Mouse (Mus musculus) kidney, embryonic 16.5 days (tissue): ENCODE measurements around the gene Cfap43. TPM values are rescaled to one million over a fixed set of nuclear protein-coding genes. Genes with fewer than 3 reads are reported as not detected.

Experiments
- ATAC-seq: fragments of 200-750 bp; cut with Nextera tagmentation; 2 replicates; pipeline ENCODE4 v1.8.0; 2017; ENCODE audit warnings: moderate TSS enrichment; ENCODE audit not compliant: low FRiP score, low TSS enrichment
- H3K27ac ChIP-seq: fragments of 300-500 bp; sonication (generic); 2 replicates; pipeline ENCODE4 v1.5.1; 2014; ENCODE audit warnings: low read length
- H3K27me3 ChIP-seq: fragments of 300-500 bp; sonication (generic); 2 replicates; pipeline ENCODE4 v1.6.1; 2014; ENCODE audit warnings: low read length, control low read depth, mixed read lengths; ENCODE audit not compliant: insufficient read depth
- H3K36me3 ChIP-seq: fragments of 300-500 bp; sonication (generic); 2 replicates; pipeline ENCODE4 v1.6.1; 2014; ENCODE audit warnings: low read length, control low read depth, mixed read lengths; ENCODE audit not compliant: insufficient read depth
- H3K4me1 ChIP-seq: fragments of 300-500 bp; sonication (generic); 2 replicates; pipeline ENCODE4 v1.6.1; 2014; ENCODE audit warnings: low read length, control low read depth, mixed read lengths; ENCODE audit not compliant: insufficient read depth
- H3K4me2 ChIP-seq: fragments of 300-500 bp; sonication (generic); replicated peaks from 2 replicates; pipeline ENCODE4 v1.6.1; 2014; ENCODE audit warnings: low read depth, low read length
- H3K4me3 ChIP-seq: fragments of 300-500 bp; sonication (generic); 2 replicates; pipeline ENCODE4 v1.5.1; 2014; ENCODE audit warnings: mild to moderate bottlenecking, low read length
- H3K9ac ChIP-seq: fragments of 300-500 bp; sonication (generic); replicated peaks from 2 replicates; pipeline ENCODE4 v1.6.1; 2014; ENCODE audit warnings: low read length
- H3K9me3 ChIP-seq: fragments of 300-500 bp; sonication (generic); 2 replicates; pipeline ENCODE4 v1.6.1; 2016; ENCODE audit warnings: low read length, control low read depth
- WGBS: fragments of 180-500 bp; shearing (Covaris S2); extraction: QIAGEN DNeasy Blood & Tissue Kit; methylation state at CpG from one replicate; pipeline ENCODE4 v1.1.7; 2014; 5-methylcytosine and 5-hydroxymethylcytosine counted together
- polyA plus RNA-seq: library from polyadenylated mRNA; unstranded; fragments of >200 nt; fragmentation: Nextera tagmentation; extraction: Ambion mirVana; gene quantifications from 2 replicates; pipeline ENCODE4 v1.2.1, GENCODE M21; 2015

Cfap43 gene
- polyA plus RNA-seq, 1 experiment from 2014 or later = 0.05 TPM

DNA sequence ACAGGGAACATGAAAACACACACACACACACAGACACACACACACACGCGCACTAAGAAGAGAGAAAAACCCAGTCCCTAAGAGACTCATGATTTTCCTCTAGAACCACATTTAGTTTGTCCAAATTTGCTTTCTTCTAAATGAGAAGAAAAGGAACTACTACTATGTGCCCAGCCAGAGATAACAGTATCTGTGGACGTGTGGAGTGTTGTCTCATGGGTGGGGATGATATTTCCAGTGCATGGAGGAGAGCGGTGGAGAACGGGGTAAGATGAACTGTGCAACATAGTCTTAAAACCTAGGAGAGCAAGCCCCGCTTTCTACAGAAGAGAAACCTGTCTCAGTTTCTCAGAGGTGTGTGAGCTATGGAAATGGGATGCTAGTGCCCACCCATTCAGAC, 135.2 kb downstream of the Cfap43 start:
- Histone ChIP-seq H3K27me3 (no peaks in the 10 kb centered on the region), H3K4me1 (no peaks in the 10 kb centered on the region), H3K36me3 (no peaks in the 10 kb centered on the region), H3K9me3 (no peaks in the 10 kb centered on the region), H3K27ac (no peak overlapping the region), H3K9ac (no peak overlapping the region), H3K4me2 (no peak overlapping the region), H3K4me3 (no peak overlapping the region)
- ATAC-seq = no peak
- WGBS = 92% methylated on average over 6 of the region's 6 CpGs

GRCm38 (mm10) chr19:47780972-47781371, 138.1 kb downstream of the Cfap43 start:
- 76% methylated on average over 11 of the region's 11 CpGs for WGBS
- H3K9ac ChIP-seq = no peak overlapping the region
- no peak overlapping the region for H3K4me2 ChIP-seq
- no peak for ATAC-seq
- no peak overlapping the region for H3K27ac ChIP-seq
- H3K4me3 ChIP-seq = no peak overlapping the region
- H3K4me1 ChIP-seq = no peaks in the 10 kb centered on the region
- no peaks in the 10 kb centered on the region for H3K27me3 ChIP-seq
- no peaks in the 10 kb centered on the region for H3K9me3 ChIP-seq
- no peaks in the 10 kb centered on the region for H3K36me3 ChIP-seq

- 91% methylated on average over 7 of the region's 7 CpGs for WGBS
- H3K9me3 ChIP-seq = no peaks in the 10 kb centered on the region
- H3K9ac ChIP-seq = no peak overlapping the region
- H3K4me3 ChIP-seq = no peak overlapping the region
- H3K27me3 ChIP-seq = no peaks in the 10 kb centered on the region
- H3K36me3 ChIP-seq = no peaks in the 10 kb centered on the region
- no peak overlapping the region for H3K4me2 ChIP-seq
- no peak overlapping the region for H3K27ac ChIP-seq
- ATAC-seq = no peak
- no peaks in the 10 kb centered on the region for H3K4me1 ChIP-seq
Observed at GRCm38 (mm10) chr19:47780145-47780544, 138.9 kb downstream of the Cfap43 start.

- ATAC-seq = no peak
- WGBS = 89% methylated on average over 6 of the region's 6 CpGs
Observed at GRCm38 (mm10) chr19:47777847-47778246, 141.2 kb downstream of the Cfap43 start.

GRCm38 (mm10) chr19:47755625-47756024, 163.5 kb downstream of the Cfap43 start:
- no peak overlapping the region for H3K4me3 ChIP-seq
- WGBS = 78% methylated on average over 19 of the region's 19 CpGs
- no peak overlapping the region for H3K4me2 ChIP-seq
- no peak for ATAC-seq
- H3K9ac ChIP-seq = no peak overlapping the region
- H3K4me1 ChIP-seq = no peaks in the 10 kb centered on the region
- no peak overlapping the region for H3K27ac ChIP-seq
- H3K27me3 ChIP-seq = no peaks in the 10 kb centered on the region
- H3K36me3 ChIP-seq = no peaks in the 10 kb centered on the region
- H3K9me3 ChIP-seq = no peaks in the 10 kb centered on the region

More at GRCm38 (mm10) chr19:47777847-47778246, 141.2 kb downstream of the Cfap43 start:
- Histone ChIP-seq H3K27me3 (no peaks in the 10 kb centered on the region), H3K9ac (no peak overlapping the region), H3K27ac (no peak overlapping the region), H3K4me1 (no peaks in the 10 kb centered on the region), H3K4me2 (no peak overlapping the region), H3K9me3 (no peaks in the 10 kb centered on the region), H3K36me3 (no peaks in the 10 kb centered on the region), H3K4me3 (no peak overlapping the region)

DNA sequence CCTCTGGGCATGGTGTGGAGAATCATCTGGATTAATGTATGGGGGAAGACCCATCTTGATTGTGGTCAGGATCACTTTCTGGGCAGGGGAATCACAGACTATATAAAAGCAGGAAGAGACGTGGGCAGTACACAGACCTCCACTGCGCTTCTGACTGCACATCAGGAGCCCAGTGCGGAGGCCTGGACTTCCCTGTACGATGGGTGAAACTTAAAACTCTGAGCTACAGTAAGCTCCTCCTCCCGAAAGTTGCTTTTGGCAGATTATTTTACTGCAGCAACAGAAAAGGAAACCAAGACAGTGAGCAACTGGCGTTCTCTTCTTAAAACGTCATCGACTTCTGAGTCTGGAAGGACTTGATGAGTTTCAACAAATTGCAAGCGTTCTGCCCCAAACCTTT, 164.2 kb downstream of the Cfap43 start:
- no peaks in the 10 kb centered on the region for H3K9me3 ChIP-seq
- no peaks in the 10 kb centered on the region for H3K27me3 ChIP-seq
- H3K9ac ChIP-seq = no peak overlapping the region
- no peak overlapping the region for H3K27ac ChIP-seq
- H3K4me1 ChIP-seq = no peaks in the 10 kb centered on the region
- 62% methylated on average over 9 of the region's 9 CpGs for WGBS
- no peak overlapping the region for H3K4me3 ChIP-seq
- no peak overlapping the region for H3K4me2 ChIP-seq
- H3K36me3 ChIP-seq = no peaks in the 10 kb centered on the region
- ATAC-seq = no peak

GRCm38 (mm10) chr19:47753921-47754320, 165.2 kb downstream of the Cfap43 start:
- H3K4me3 ChIP-seq = no peak overlapping the region
- H3K27ac ChIP-seq = no peak overlapping the region
- no peak overlapping the region for H3K9ac ChIP-seq
- no peak overlapping the region for H3K4me2 ChIP-seq
- H3K27me3 ChIP-seq = no peaks in the 10 kb centered on the region
- H3K9me3 ChIP-seq = no peaks in the 10 kb centered on the region
- H3K4me1 ChIP-seq = no peaks in the 10 kb centered on the region
- no peak for ATAC-seq
- WGBS = 89% methylated on average over 4 of the region's 4 CpGs
- no peaks in the 10 kb centered on the region for H3K36me3 ChIP-seq

GRCm38 (mm10) chr19:47752456-47752855, 166.6 kb downstream of the Cfap43 start:
- no peak overlapping the region for H3K9ac ChIP-seq
- no peaks in the 10 kb centered on the region for H3K36me3 ChIP-seq
- no peaks in the 10 kb centered on the region for H3K4me1 ChIP-seq
- H3K4me2 ChIP-seq = no peak overlapping the region
- no peak for ATAC-seq
- no peak overlapping the region for H3K27ac ChIP-seq
- no peak overlapping the region for H3K4me3 ChIP-seq
- 86% methylated on average over 9 of the region's 9 CpGs for WGBS
- H3K9me3 ChIP-seq = no peaks in the 10 kb centered on the region
- H3K27me3 ChIP-seq = no peaks in the 10 kb centered on the region

DNA sequence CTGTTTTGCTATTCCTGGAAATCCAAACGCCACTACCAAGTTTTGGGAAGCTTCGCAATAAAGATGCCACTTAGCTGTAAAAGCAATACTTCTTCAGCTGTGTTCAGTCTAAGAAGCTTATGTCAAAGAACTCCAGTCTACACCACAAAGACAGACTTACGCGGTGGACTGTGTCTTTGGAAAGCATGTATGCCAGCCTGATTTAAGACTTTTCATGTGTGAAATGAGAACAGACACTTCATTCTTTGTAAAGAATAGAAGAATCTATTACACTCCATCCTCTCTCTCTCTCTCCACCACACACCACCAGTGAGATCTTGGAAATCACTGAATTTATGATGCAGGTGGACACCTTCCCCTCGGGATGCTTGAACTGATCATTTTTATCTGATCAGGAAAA, 168.7 kb downstream of the Cfap43 start:
- Histone ChIP-seq H3K36me3 (no peaks in the 10 kb centered on the region), H3K9me3 (no peaks in the 10 kb centered on the region), H3K27me3 (no peaks in the 10 kb centered on the region), H3K4me1 (no peaks in the 10 kb centered on the region), H3K4me3 (no peak overlapping the region), H3K4me2 (no peak overlapping the region), H3K27ac (no peak overlapping the region), H3K9ac (no peak overlapping the region)
- WGBS = 47% methylated on average over 5 of the region's 5 CpGs
- no peak for ATAC-seq

DNA sequence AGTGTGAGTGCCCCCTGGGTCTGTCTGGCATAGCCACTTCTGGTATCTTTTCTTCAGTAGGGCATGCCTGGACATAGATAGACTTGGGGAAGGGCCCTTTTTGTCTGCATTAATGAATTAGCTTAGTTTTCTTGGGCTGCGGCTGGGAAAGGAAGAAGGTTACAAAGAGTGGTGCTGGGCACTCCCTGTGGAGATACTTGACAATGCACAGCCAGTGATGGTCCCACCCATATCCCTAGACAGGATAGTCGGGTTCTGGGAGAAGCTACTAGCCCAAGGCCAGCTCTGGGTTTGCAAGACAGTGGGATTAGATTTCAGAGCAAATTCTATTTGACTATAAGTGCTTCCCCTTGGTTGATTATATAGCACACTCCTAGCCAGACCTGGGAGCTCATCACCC, 170.1 kb downstream of the Cfap43 start:
- Histone ChIP-seq H3K4me3 (no peak overlapping the region), H3K27me3 (no peaks in the 10 kb centered on the region), H3K4me1 (no peaks in the 10 kb centered on the region), H3K36me3 (no peaks in the 10 kb centered on the region), H3K9me3 (no peaks in the 10 kb centered on the region), H3K27ac (no peak overlapping the region), H3K4me2 (no peak overlapping the region), H3K9ac (no peak overlapping the region)
- 82% methylated on average over 2 of the region's 2 CpGs for WGBS
- no peak for ATAC-seq

DNA sequence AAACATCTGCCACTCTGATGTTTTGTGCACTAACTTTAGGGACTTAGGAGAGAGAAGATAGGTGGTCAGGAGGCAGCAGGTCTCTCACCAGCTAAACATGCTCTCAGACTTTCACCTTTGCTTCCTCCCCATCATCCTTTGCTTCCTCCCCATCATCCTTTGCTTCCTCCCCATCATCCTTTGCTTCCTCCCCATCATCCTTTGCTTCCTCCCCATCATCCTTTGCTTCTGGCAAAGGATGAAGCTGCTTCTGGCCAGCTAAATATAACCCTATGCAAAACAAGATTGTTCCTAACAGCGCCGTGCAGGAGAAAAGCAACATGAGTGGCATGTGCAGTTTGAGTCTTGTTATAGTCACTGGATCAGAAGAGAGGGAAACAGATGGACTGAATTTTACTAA, 172.0 kb downstream of the Cfap43 start:
- no peak for ATAC-seq
- Histone ChIP-seq H3K27ac (no peak overlapping the region), H3K9me3 (no peaks in the 10 kb centered on the region), H3K4me3 (no peak overlapping the region), H3K4me2 (no peak overlapping the region), H3K9ac (no peak overlapping the region), H3K27me3 (no peaks in the 10 kb centered on the region), H3K36me3 (no peaks in the 10 kb centered on the region), H3K4me1 (no peaks in the 10 kb centered on the region)
- 98% methylated on average over 2 of the region's 2 CpGs for WGBS
